Mouse (Mus musculus): ENCODE results near the gene Trim31. TPM values are rescaled to one million over a fixed set of nuclear protein-coding genes. Genes with fewer than 3 reads are reported as not detected.
A peak's percentile ranks its signal among the peaks of the same experiment; 100 is the strongest.
"Not testable (repeated sequence)": the region's sequence is repeated elsewhere in the genome, so short reads cannot be mapped to it uniquely, and the experiment has no call there.

The Trim31 gene
- polyA plus RNA-seq, 1 experiment from 2014 or later: not detected

DNA sequence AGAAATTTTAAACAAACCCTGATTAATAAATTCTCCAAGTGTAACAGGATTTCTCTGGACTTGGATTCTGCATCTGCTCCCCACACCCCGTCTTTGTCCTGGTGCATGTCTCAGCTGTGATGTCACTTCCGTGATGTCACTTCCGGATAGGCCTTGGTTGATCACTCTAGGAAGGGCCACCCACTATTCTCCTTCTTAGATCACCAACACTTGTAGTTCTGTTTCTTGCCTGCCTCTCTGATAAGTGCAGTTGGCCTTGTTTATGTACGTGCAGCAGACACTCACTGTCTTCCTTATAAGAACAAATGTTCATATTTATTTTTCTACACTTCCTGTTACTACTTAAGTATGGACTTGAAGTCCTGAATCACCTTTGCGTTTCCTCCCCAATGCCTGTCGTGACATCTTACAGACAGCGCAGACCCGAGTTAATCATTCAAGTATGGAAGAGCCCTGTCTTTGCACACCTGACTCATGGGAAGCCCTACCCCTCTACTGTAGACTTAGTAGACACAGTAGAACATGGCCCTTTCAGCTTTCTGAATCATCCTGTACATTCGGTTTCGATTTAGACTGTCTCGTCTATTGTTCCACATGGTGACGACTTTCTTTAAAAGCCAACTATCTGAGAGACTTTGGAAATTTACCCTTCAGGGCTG, 12.7 kb upstream of the Trim31 start:
- Histone ChIP-seq H3K36me3 (replicated peaks; ENCODE audit: control insufficient read depth, insufficient read depth, low read depth, low read length) (no peaks in the 10 kb centered on the region), H3K9ac (replicated peaks; ENCODE audit: low read length) (no peak overlapping the region), H3K9me3 (replicated peaks; ENCODE audit: control insufficient read depth, low read length) (no peaks in the 10 kb centered on the region), H3K27me3 (ENCODE audit: control insufficient read depth, insufficient read depth, low read length) (no peaks in the 10 kb centered on the region), H3K4me1 (ENCODE audit: control insufficient read depth, insufficient read depth, low read length) (no peaks in the 10 kb centered on the region), H3K27ac (replicated peaks; ENCODE audit: low read depth, low read length) (no peak overlapping the region), H3K4me2 (ENCODE audit: low read depth, low read length) (no peak overlapping the region), H3K4me3 (ENCODE audit: low read depth, low read length) (no peak overlapping the region)
- DNase-seq (ENCODE audit: low spot score): no peak
- ATAC-seq (replicated peaks; ENCODE audit: insufficient number of reproducible peaks, low FRiP score, low TSS enrichment, low read depth): no peak
- 92% methylated on average over 12 of the region's 12 CpGs for WGBS

DNA sequence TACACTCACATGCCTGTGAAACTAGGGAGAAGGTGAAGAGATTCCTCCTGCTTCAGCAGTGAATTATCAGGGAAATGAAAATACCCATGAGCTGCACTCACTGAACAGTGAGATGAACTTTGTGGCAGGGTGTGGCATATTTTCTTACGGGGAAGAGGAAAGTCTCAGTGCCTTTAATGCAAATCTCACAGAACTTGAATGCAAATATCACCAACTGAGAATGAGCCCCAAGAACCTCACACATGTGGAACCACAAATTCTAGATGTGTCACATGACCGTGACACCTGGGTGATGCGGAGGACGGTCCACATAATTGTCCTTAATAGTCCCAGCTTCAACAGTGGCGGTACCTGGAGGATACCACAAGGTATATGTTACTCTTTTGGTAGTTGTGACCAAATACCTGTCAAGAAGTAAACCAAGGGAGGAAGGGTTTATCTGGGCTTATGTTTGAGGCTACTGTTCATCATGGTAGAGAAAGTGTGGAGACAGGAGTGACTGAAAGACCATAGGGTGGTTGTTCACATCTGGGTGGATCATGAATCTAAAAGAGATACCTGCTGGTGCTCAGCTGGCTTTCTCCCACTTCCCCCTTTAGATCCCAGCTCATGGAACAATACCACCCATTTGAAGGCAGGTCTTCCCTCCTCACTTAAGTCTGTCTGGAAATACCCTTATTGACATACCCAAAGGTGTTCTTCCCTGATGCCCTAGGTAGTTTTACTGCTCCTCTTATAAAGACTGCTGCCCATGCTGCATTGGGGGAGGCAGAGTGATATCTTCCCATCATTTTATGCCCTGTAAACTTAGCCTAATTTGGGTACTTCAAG, 7.6 kb upstream of the Trim31 start, which contains the start of gene Trim40:
TSS of gene Trim40 (minus strand) at position 51 of the 831 bp plus-strand sequence.
- Histone ChIP-seq H3K27ac (replicated peaks; ENCODE audit: low read depth, low read length) (no peak within 1 kb of the TSS), H3K4me2 (ENCODE audit: low read depth, low read length) (no peak within 1 kb of the TSS), H3K27me3 (ENCODE audit: control insufficient read depth, insufficient read depth, low read length) (no peaks in the 10 kb centered on the region), H3K4me1 (ENCODE audit: control insufficient read depth, insufficient read depth, low read length) (no peaks in the 10 kb centered on the region), H3K9me3 (replicated peaks; ENCODE audit: control insufficient read depth, low read length) (no peaks in the 10 kb centered on the region), H3K9ac (replicated peaks; ENCODE audit: low read length) (no peak within 1 kb of the TSS), H3K36me3 (replicated peaks; ENCODE audit: control insufficient read depth, insufficient read depth, low read depth, low read length) (no peaks in the 10 kb centered on the region), H3K4me3 (ENCODE audit: low read depth, low read length) (no peak within 1 kb of the TSS)
- no peak for DNase-seq (ENCODE audit: low spot score)
- ATAC-seq (replicated peaks; ENCODE audit: insufficient number of reproducible peaks, low FRiP score, low TSS enrichment, low read depth): no peak
- WGBS: 85% methylated on average over 5 of the region's 5 CpGs

DNA sequence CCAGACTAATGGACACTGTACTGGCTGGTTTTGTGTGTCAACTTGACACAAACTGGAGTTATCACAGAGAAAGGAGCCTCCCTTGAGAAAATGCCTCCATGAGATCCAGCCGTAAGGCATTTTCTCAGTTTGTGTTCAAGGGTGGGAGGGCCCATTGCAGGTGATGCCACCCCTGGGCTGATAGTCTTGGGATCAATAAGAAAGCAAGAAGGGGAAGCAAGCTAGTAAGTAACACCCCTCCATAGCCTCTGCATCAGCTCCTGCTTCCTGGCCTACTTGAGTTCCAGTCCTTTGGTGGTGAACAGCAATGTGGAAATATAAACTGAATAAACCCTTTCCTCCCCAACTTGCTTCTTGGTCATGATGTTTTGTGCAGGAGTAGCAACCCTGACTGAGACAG, 6.4 kb upstream of the Trim31 start:
- H3K4me2 ChIP-seq (ENCODE audit: low read depth, low read length); H3K27ac ChIP-seq (replicated peaks; ENCODE audit: low read depth, low read length); H3K4me1 ChIP-seq (ENCODE audit: control insufficient read depth, insufficient read depth, low read length); H3K9ac ChIP-seq (replicated peaks; ENCODE audit: low read length); H3K27me3 ChIP-seq (ENCODE audit: control insufficient read depth, insufficient read depth, low read length); H3K36me3 ChIP-seq (replicated peaks; ENCODE audit: control insufficient read depth, insufficient read depth, low read depth, low read length); H3K4me3 ChIP-seq (ENCODE audit: low read depth, low read length); ATAC-seq (replicated peaks; ENCODE audit: insufficient number of reproducible peaks, low FRiP score, low TSS enrichment, low read depth); H3K9me3 ChIP-seq (replicated peaks; ENCODE audit: control insufficient read depth, low read length); DNase-seq (ENCODE audit: low spot score): not testable (repeated sequence)
- WGBS: 92% methylated on average over 1 of the region's 1 CpGs

DNA sequence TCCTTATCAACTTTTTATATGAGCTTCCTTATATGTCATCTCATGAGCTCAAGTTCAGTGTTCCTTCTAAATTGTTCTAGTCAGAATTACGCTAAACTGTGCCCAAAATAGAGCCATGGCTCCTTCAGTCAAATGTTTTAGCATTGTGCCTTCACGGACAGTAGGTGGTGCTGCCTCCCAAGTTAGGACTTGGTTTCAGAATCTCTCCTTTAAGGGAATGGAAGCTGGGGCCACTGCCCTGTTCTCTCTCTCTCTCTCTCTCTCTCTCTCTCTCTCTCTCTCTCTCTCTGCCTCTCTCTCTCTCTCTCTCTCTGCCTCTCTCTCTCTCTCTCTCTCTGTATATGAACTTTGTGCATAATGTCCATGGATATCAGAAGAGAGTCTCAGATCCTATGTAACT, 5.6 kb upstream of the Trim31 start:
- H3K27me3 ChIP-seq (ENCODE audit: control insufficient read depth, insufficient read depth, low read length): no peaks in the 10 kb centered on the region
- H3K36me3 ChIP-seq (replicated peaks; ENCODE audit: control insufficient read depth, insufficient read depth, low read depth, low read length): no peaks in the 10 kb centered on the region
- no peak overlapping the region for H3K9ac ChIP-seq (replicated peaks; ENCODE audit: low read length)
- H3K27ac ChIP-seq (replicated peaks; ENCODE audit: low read depth, low read length): no peak overlapping the region
- H3K9me3 ChIP-seq (replicated peaks; ENCODE audit: control insufficient read depth, low read length): no peaks in the 10 kb centered on the region
- no peak for ATAC-seq (replicated peaks; ENCODE audit: insufficient number of reproducible peaks, low FRiP score, low TSS enrichment, low read depth)
- 9% methylated on average over 2 of the region's 2 CpGs for WGBS
- no peak overlapping the region for H3K4me2 ChIP-seq (ENCODE audit: low read depth, low read length)
- H3K4me1 ChIP-seq (ENCODE audit: control insufficient read depth, insufficient read depth, low read length): no peaks in the 10 kb centered on the region
- DNase-seq (ENCODE audit: low spot score): peak; percentile 51
- H3K4me3 ChIP-seq (ENCODE audit: low read depth, low read length): no peak overlapping the region

DNA sequence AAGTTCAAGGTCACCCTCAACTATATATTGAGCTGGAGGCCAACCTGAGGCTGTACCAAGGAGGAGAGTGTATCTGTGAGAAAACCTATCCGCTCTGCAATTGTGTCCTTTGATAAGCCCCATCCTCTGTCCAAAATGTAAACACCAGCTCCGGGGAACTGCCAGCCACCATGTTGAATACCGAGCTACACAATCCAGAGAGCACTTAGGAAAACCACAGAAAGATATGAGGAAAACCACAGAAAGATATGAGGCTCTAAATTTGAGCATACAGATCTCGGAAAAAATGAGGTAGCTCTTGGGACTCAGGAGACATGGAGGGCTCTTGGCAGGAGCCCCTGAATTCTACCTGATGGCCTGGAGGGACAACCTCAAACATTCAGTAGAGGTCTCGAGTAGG, 4.5 kb upstream of the Trim31 start:
- no peaks in the 10 kb centered on the region for H3K36me3 ChIP-seq (replicated peaks; ENCODE audit: control insufficient read depth, insufficient read depth, low read depth, low read length)
- H3K4me1 ChIP-seq (ENCODE audit: control insufficient read depth, insufficient read depth, low read length): no peaks in the 10 kb centered on the region
- H3K9ac ChIP-seq (replicated peaks; ENCODE audit: low read length): no peak overlapping the region
- no peak overlapping the region for H3K4me2 ChIP-seq (ENCODE audit: low read depth, low read length)
- H3K9me3 ChIP-seq (replicated peaks; ENCODE audit: control insufficient read depth, low read length): no peaks in the 10 kb centered on the region
- no peak overlapping the region for H3K4me3 ChIP-seq (ENCODE audit: low read depth, low read length)
- H3K27ac ChIP-seq (replicated peaks; ENCODE audit: low read depth, low read length): no peak overlapping the region
- WGBS: 79% methylated on average over 5 of the region's 5 CpGs
- ATAC-seq (replicated peaks; ENCODE audit: insufficient number of reproducible peaks, low FRiP score, low TSS enrichment, low read depth) (no peak), DNase-seq (ENCODE audit: low spot score) (no peak)
- no peaks in the 10 kb centered on the region for H3K27me3 ChIP-seq (ENCODE audit: control insufficient read depth, insufficient read depth, low read length)

DNA sequence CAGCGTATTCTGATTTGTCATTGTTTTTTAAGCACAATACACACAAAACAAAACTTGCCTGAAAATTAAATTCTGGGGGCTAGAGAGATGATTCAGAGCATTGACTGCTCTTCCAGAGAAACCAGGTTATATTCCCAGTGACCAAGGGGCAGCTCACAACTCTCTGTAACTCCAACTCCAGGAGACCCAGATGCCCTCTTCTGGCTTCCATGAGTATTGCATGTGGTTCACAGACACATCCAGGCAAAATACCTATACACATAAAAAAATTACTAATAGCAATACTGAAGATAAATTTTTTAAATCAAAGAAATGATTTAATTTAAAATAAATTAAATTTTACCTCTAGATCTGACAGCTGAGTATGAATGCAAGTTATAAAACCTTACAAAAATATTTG, 1.3 kb upstream of the Trim31 start:
- Histone ChIP-seq H3K27me3 (ENCODE audit: control insufficient read depth, insufficient read depth, low read length) (no peaks in the 10 kb centered on the region), H3K36me3 (replicated peaks; ENCODE audit: control insufficient read depth, insufficient read depth, low read depth, low read length) (no peaks in the 10 kb centered on the region), H3K4me1 (ENCODE audit: control insufficient read depth, insufficient read depth, low read length) (no peaks in the 10 kb centered on the region), H3K4me3 (ENCODE audit: low read depth, low read length) (no peak overlapping the region), H3K9me3 (replicated peaks; ENCODE audit: control insufficient read depth, low read length) (no peaks in the 10 kb centered on the region), H3K4me2 (ENCODE audit: low read depth, low read length) (no peak overlapping the region), H3K27ac (replicated peaks; ENCODE audit: low read depth, low read length) (no peak overlapping the region), H3K9ac (replicated peaks; ENCODE audit: low read length) (no peak overlapping the region)
- ATAC-seq (replicated peaks; ENCODE audit: insufficient number of reproducible peaks, low FRiP score, low TSS enrichment, low read depth): no peak
- peak; percentile 61 for DNase-seq (ENCODE audit: low spot score)
- 88% methylated on average over 1 of the region's 1 CpGs for WGBS

DNA sequence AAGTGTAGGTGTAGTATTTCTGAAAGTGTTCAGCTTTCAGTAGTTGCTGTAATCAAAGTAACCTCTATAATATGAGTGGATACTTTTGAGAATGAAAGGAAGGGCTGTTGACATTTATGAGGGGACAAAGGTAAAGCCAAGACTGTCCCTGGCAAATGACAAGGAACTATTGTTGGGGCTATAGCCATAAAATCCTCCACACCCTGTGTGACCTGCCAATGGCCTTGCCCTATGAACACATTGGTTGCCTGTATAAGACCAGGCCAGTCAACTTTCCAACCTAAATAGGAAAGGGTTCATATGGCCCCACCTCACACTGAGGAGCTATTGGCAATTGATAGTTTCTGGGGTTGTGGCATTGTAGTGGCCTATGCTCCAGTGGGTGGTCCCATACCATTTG, 853 bp upstream of the Trim31 start:
- no peak overlapping the region for H3K27ac ChIP-seq (replicated peaks; ENCODE audit: low read depth, low read length)
- no peak overlapping the region for H3K4me3 ChIP-seq (ENCODE audit: low read depth, low read length)
- ATAC-seq (replicated peaks; ENCODE audit: insufficient number of reproducible peaks, low FRiP score, low TSS enrichment, low read depth): no peak
- H3K27me3 ChIP-seq (ENCODE audit: control insufficient read depth, insufficient read depth, low read length): no peaks in the 10 kb centered on the region
- no peak overlapping the region for H3K9ac ChIP-seq (replicated peaks; ENCODE audit: low read length)
- no peaks in the 10 kb centered on the region for H3K4me1 ChIP-seq (ENCODE audit: control insufficient read depth, insufficient read depth, low read length)
- H3K9me3 ChIP-seq (replicated peaks; ENCODE audit: control insufficient read depth, low read length): no peaks in the 10 kb centered on the region
- DNase-seq (ENCODE audit: low spot score): no peak
- H3K4me2 ChIP-seq (ENCODE audit: low read depth, low read length): no peak overlapping the region
- no peaks in the 10 kb centered on the region for H3K36me3 ChIP-seq (replicated peaks; ENCODE audit: control insufficient read depth, insufficient read depth, low read depth, low read length)

DNA sequence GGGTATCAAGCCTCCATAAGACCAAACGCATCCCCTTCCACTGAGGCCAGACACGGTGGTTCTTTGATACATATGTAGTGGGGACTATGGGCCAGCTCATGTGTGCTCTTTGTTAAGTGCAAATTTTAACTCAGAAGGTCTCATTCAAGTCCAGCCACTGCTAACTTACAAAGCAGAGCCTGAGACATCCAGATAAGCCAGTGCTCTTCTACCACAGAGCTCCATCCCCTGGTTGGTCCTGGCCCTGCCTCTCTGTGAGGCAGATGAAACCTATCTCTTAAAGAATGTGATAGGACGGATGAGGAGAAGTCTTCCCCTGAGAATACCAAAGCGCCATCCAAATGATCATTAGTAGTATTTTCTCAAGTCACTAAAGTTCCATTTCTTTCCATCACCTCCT, 1.5 kb downstream of the Trim31 start:
- Histone ChIP-seq H3K36me3 (replicated peaks; ENCODE audit: control insufficient read depth, insufficient read depth, low read depth, low read length) (no peaks in the 10 kb centered on the region), H3K4me1 (ENCODE audit: control insufficient read depth, insufficient read depth, low read length) (no peaks in the 10 kb centered on the region), H3K9ac (replicated peaks; ENCODE audit: low read length) (no peak overlapping the region), H3K4me2 (ENCODE audit: low read depth, low read length) (no peak overlapping the region), H3K27me3 (ENCODE audit: control insufficient read depth, insufficient read depth, low read length) (no peaks in the 10 kb centered on the region), H3K27ac (replicated peaks; ENCODE audit: low read depth, low read length) (no peak overlapping the region), H3K9me3 (replicated peaks; ENCODE audit: control insufficient read depth, low read length) (no peaks in the 10 kb centered on the region), H3K4me3 (ENCODE audit: low read depth, low read length) (no peak overlapping the region)
- 77% methylated on average over 4 of the region's 4 CpGs for WGBS
- DNase-seq (ENCODE audit: low spot score) (no peak), ATAC-seq (replicated peaks; ENCODE audit: insufficient number of reproducible peaks, low FRiP score, low TSS enrichment, low read depth) (no peak)
